Mouse (Mus musculus) regulatory T cell (primary cell): ENCODE measurements around the gene Agtpbp1.
"Not testable (repeated sequence)": the region's sequence is repeated elsewhere in the genome, so short reads cannot be mapped to it uniquely, and the experiment has no call there.

ENCODE experiments used
- in situ Hi-C: fragments of 300-600 bp; cut with MboI, MseI; formaldehyde crosslinking; loops from one replicate; pipeline ENCODE4 v1.15.1; 2025; ENCODE audit warnings: high pct_unique_total_duplicates

The Agtpbp1 gene

GRCm38 (mm10) chr13:59485456-59485855 lies 99.6 kb downstream of the Agtpbp1 start:
- in situ Hi-C loops = no loop called here

GRCm38 (mm10) chr13:59481484-59481855 lies 103.6 kb downstream of the Agtpbp1 start:
- in situ Hi-C loops = no loop called here

GRCm38 (mm10) chr13:59480599-59481483 lies 104.2 kb downstream of the Agtpbp1 start:
- in situ Hi-C loops = no loop called here

- in situ Hi-C loops = not testable (repeated sequence)
Observed at GRCm38 (mm10) chr13:59477928-59478327, 107.1 kb downstream of the Agtpbp1 start.

GRCm38 (mm10) chr13:59477451-59477850 lies 107.6 kb downstream of the Agtpbp1 start:
- in situ Hi-C loops = no loop called here

GRCm38 (mm10) chr13:59474973-59475372 lies 110.1 kb downstream of the Agtpbp1 start:
- in situ Hi-C loops = no loop called here

- in situ Hi-C loops = no loop called here
Observed at GRCm38 (mm10) chr13:59473341-59473740, 111.7 kb downstream of the Agtpbp1 start.

- in situ Hi-C loops = no loop called here
Observed at GRCm38 (mm10) chr13:59472222-59472621, 112.8 kb downstream of the Agtpbp1 start.

- in situ Hi-C loops = no loop called here
Observed at GRCm38 (mm10) chr13:59469701-59470100, 115.3 kb downstream of the Agtpbp1 start.

- in situ Hi-C loops = no loop called here
Observed at GRCm38 (mm10) chr13:59468181-59468802, 116.7 kb downstream of the Agtpbp1 start.

GRCm38 (mm10) chr13:59467591-59467990 lies 117.4 kb downstream of the Agtpbp1 start:
- in situ Hi-C loops = no loop called here

GRCm38 (mm10) chr13:59460958-59461357 lies 124.1 kb downstream of the Agtpbp1 start:
- in situ Hi-C loops = no loop called here

- in situ Hi-C loops = no loop called here
Observed at GRCm38 (mm10) chr13:59456203-59456602, 128.8 kb downstream of the Agtpbp1 start.

GRCm38 (mm10) chr13:59454001-59454785 lies 130.8 kb downstream of the Agtpbp1 start:
- in situ Hi-C loops = no loop called here

- in situ Hi-C loops = no loop called here
Observed at GRCm38 (mm10) chr13:59453582-59453981, 131.4 kb downstream of the Agtpbp1 start.

- in situ Hi-C loops = no loop called here
Observed at GRCm38 (mm10) chr13:59453045-59453444, 132.0 kb downstream of the Agtpbp1 start.

GRCm38 (mm10) chr13:59450840-59451239 lies 134.2 kb downstream of the Agtpbp1 start:
- in situ Hi-C loops = no loop called here

GRCm38 (mm10) chr13:59447130-59447529 lies 137.9 kb downstream of the Agtpbp1 start:
- in situ Hi-C loops = no loop called here

- in situ Hi-C loops = no loop called here
Observed at GRCm38 (mm10) chr13:59445179-59445578, 139.8 kb downstream of the Agtpbp1 start.

- in situ Hi-C loops = no loop called here
Observed at GRCm38 (mm10) chr13:59444371-59444770, 140.7 kb downstream of the Agtpbp1 start.

- in situ Hi-C loops = no loop called here
Observed at GRCm38 (mm10) chr13:59439683-59440082, 145.3 kb downstream of the Agtpbp1 start.

GRCm38 (mm10) chr13:59434554-59434953 lies 150.5 kb downstream of the Agtpbp1 start:
- in situ Hi-C loops = no loop called here
